Mouse (Mus musculus): ENCODE measurements around the gene Cenpe. TPM values are rescaled to one million over a fixed set of nuclear protein-coding genes. Genes with fewer than 3 reads are reported as not detected.
"Not testable (repeated sequence)": the region's sequence is repeated elsewhere in the genome, so short reads cannot be mapped to it uniquely, and the experiment has no call there.

Gene Cenpe
- total RNA-seq (2014; rRNA removed; ENCODE audit: low replicate concordance) (2.4 and 6.0 TPM in 2 replicates), polyA plus RNA-seq (2015; fragmentation: Nextera tagmentation; extraction: Ambion mirVana) (4.9 and 5.5 TPM in 2 replicates)

DNA sequence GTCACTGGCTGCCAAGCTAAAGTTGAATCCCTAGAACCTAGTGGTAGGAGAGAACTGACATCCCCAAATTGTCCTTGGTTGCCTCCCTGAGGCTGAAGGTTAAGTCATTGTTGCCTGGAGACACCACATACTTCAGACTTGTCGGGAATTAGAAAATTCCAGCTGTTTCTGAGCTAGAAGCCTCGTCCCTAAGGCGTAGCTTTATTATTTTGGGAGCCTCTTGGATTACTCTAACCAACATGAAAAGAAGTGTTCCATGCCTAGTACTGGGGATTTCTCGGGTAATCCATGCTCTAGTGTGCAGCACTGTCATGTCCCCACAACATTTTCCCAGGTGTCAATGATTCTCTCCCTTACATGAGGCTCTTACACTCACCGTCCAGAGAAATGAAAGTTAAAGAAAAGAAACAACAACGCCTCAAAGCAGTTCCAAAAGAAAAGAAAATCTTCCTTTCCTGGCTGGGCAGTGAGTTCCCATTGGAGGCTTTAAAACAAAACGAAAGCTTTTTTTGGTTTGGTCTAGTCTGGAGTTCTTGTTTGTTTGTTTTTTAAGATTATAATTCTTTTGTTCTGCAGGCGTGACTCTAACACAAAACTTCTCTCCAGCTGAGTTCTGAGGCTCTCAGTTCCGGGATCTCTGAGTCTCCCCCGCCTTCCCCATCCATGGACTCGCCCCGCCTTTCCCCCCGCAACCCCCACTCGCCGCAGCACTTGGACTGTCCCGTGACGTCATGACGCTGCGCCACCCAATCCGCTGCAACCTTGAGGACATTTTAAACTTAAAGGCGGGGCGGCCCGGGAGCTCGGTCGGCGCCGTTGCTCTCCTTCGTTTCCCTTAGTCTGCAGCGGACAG lies at the start of gene Cenpe:
Cenpe (plus strand) TSS at position 733 of the 853 bp plus-strand sequence.
- peaks cover 9% of the 10 kb centered on the region for H3K4me1 ChIP-seq (ENCODE audit: control insufficient read depth, insufficient read depth)
- peak; percentile 92 for ATAC-seq (ENCODE audit: insufficient read depth, low read depth)
- peak within 1 kb of the TSS; percentile 65 for H3K4me3 ChIP-seq (ENCODE audit: low read depth, low read length)
- no peaks in the 10 kb centered on the region for H3K27me3 ChIP-seq (ENCODE audit: control insufficient read depth, insufficient read depth, low read length)
- H3K4me2 ChIP-seq (ENCODE audit: low read depth, low read length): peak within 1 kb of the TSS; percentile 67
- no peak for TF ChIP-seq EP300 (IDR thresholded peaks at IDR 0.05; ENCODE audit: low read depth)
- TF ChIP-seq CTCF (IDR thresholded peaks at IDR 0.05; ENCODE audit: low read depth): no peak
- H3K27ac ChIP-seq (ENCODE audit: low read depth): peak within 1 kb of the TSS; percentile 87
- peaks cover 17% of the 10 kb centered on the region for H3K36me3 ChIP-seq (replicated peaks; ENCODE audit: control insufficient read depth, insufficient read depth, low read length)
- 3% methylated on average over 29 of the region's 29 CpGs for WGBS
- H3K9me3 ChIP-seq (replicated peaks; ENCODE audit: control insufficient read depth, low read length): no peaks in the 10 kb centered on the region
- peak within 1 kb of the TSS; percentile 68 for H3K9ac ChIP-seq (replicated peaks; ENCODE audit: low read depth, low read length)
- peak; percentile 91 for DNase-seq (ENCODE audit: low spot score)

DNA sequence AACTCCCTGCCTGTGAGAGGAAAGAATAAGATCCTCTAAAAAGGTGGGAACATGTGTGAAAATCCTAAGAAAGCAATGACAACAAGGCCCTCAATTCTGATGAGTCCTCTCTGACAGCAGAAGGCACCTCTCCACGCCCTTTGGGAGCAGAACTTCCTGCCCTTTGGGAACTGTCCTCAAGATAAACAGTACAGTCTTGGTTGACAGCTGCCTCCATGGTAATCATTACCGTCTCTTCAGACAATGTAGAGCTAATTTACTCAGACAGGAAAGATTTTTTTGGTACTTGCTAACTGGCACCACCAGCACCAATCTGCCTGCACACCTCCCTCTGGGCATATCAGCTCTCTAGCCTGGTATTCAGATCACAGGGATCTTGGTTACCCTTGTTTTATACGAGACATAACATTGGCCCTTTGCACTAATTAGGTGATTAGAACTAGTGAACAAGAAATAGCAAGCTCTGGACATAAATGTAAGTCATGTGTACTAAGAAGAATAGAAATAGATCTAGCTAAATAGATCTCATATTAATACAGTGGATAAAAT lies 40.4 kb upstream of the Cenpe start:
- H3K36me3 ChIP-seq (replicated peaks; ENCODE audit: control insufficient read depth, insufficient read depth, low read length): no peaks in the 10 kb centered on the region
- H3K9me3 ChIP-seq (replicated peaks; ENCODE audit: control insufficient read depth, low read length): no peaks in the 10 kb centered on the region
- no peak overlapping the region for H3K9ac ChIP-seq (replicated peaks; ENCODE audit: low read depth, low read length)
- no peak overlapping the region for H3K4me2 ChIP-seq (ENCODE audit: low read depth, low read length)
- H3K4me1 ChIP-seq (ENCODE audit: control insufficient read depth, insufficient read depth): no peaks in the 10 kb centered on the region
- DNase-seq (ENCODE audit: low spot score): no peak
- 41% methylated on average over 3 of the region's 3 CpGs for WGBS
- no peak overlapping the region for H3K27ac ChIP-seq (ENCODE audit: low read depth)
- H3K27me3 ChIP-seq (ENCODE audit: control insufficient read depth, insufficient read depth, low read length): no peaks in the 10 kb centered on the region
- H3K4me3 ChIP-seq (ENCODE audit: low read depth, low read length): no peak overlapping the region
- no peak for TF ChIP-seq EP300 (IDR thresholded peaks at IDR 0.05; ENCODE audit: low read depth)
- no peak for TF ChIP-seq CTCF (IDR thresholded peaks at IDR 0.05; ENCODE audit: low read depth)
- ATAC-seq (ENCODE audit: insufficient read depth, low read depth): no peak

DNA sequence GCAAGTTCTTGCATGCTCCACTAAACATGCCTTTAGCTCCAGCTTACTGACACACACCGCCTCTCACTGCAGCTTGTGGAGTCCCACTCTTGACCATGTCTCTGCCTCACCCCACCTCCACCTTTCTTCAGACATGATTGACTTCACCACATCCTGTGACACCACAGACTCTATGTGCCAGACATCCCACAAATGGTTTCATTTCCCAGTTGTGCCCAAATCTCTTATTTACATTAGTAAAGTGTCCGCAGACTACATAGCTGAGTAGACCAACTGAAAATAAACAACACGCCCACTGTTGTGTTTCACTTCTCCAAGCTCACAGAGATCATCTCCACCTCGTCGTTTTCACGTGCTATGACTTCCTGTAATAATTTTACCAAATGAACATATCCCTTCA lies 20.5 kb upstream of the Cenpe start:
- Histone ChIP-seq H3K9me3 (replicated peaks; ENCODE audit: control insufficient read depth, low read length) (no peaks in the 10 kb centered on the region), H3K27ac (ENCODE audit: low read depth) (no peak overlapping the region), H3K4me3 (ENCODE audit: low read depth, low read length) (no peak overlapping the region), H3K27me3 (ENCODE audit: control insufficient read depth, insufficient read depth, low read length) (no peaks in the 10 kb centered on the region), H3K4me2 (ENCODE audit: low read depth, low read length) (no peak overlapping the region), H3K36me3 (replicated peaks; ENCODE audit: control insufficient read depth, insufficient read depth, low read length) (no peaks in the 10 kb centered on the region), H3K9ac (replicated peaks; ENCODE audit: low read depth, low read length) (no peak overlapping the region), H3K4me1 (ENCODE audit: control insufficient read depth, insufficient read depth) (no peaks in the 10 kb centered on the region)
- 78% methylated on average over 6 of the region's 6 CpGs for WGBS
- ATAC-seq (ENCODE audit: insufficient read depth, low read depth): no peak
- TF ChIP-seq EP300 (IDR thresholded peaks at IDR 0.05; ENCODE audit: low read depth): no peak
- no peak for TF ChIP-seq CTCF (IDR thresholded peaks at IDR 0.05; ENCODE audit: low read depth)
- no peak for DNase-seq (ENCODE audit: low spot score)

GRCm38 (mm10) chr3:135198051-135198450 lies 14.3 kb upstream of the Cenpe start:
- not testable (repeated sequence) for ATAC-seq (ENCODE audit: insufficient read depth, low read depth); H3K4me1 ChIP-seq (ENCODE audit: control insufficient read depth, insufficient read depth); H3K36me3 ChIP-seq (replicated peaks; ENCODE audit: control insufficient read depth, insufficient read depth, low read length); H3K4me2 ChIP-seq (ENCODE audit: low read depth, low read length); DNase-seq (ENCODE audit: low spot score); H3K4me3 ChIP-seq (ENCODE audit: low read depth, low read length); H3K27ac ChIP-seq (ENCODE audit: low read depth); H3K9ac ChIP-seq (replicated peaks; ENCODE audit: low read depth, low read length); H3K27me3 ChIP-seq (ENCODE audit: control insufficient read depth, insufficient read depth, low read length); H3K9me3 ChIP-seq (replicated peaks; ENCODE audit: control insufficient read depth, low read length)
- 71% methylated on average over 2 of the region's 2 CpGs for whole genome bisulfite sequencing

GRCm38 (mm10) chr3:135200409-135201303 lies 11.7 kb upstream of the Cenpe start:
- Histone ChIP-seq H3K27ac (ENCODE audit: low read depth) (no peak overlapping the region), H3K9me3 (replicated peaks; ENCODE audit: control insufficient read depth, low read length) (no peaks in the 10 kb centered on the region), H3K4me3 (ENCODE audit: low read depth, low read length) (no peak overlapping the region), H3K27me3 (ENCODE audit: control insufficient read depth, insufficient read depth, low read length) (no peaks in the 10 kb centered on the region), H3K4me2 (ENCODE audit: low read depth, low read length) (no peak overlapping the region), H3K4me1 (ENCODE audit: control insufficient read depth, insufficient read depth) (no peaks in the 10 kb centered on the region), H3K36me3 (replicated peaks; ENCODE audit: control insufficient read depth, insufficient read depth, low read length) (no peaks in the 10 kb centered on the region), H3K9ac (replicated peaks; ENCODE audit: low read depth, low read length) (no peak overlapping the region)
- 81% methylated on average over 17 of the region's 17 CpGs for WGBS
- TF ChIP-seq EP300 (IDR thresholded peaks at IDR 0.05; ENCODE audit: low read depth): no peak
- no peak for TF ChIP-seq CTCF (IDR thresholded peaks at IDR 0.05; ENCODE audit: low read depth)
- ATAC-seq (ENCODE audit: insufficient read depth, low read depth) (no peak), DNase-seq (ENCODE audit: low spot score) (no peak)
